Mouse (Mus musculus): Measurements from ENCODE around the gene Gstt4. TPM values are rescaled to one million over a fixed set of nuclear protein-coding genes. Genes with fewer than 3 reads are reported as not detected.

Gene Gstt4
- polyA plus RNA-seq, 1 experiment from 2014 or later: not detected

Other genes with a start within 250 kb of the Gstt4 start
- 1.6 and 2.9 TPM in 2 replicates for gene Ggt5, start 233.2 kb downstream of the Gstt4 start, polyA plus RNA-seq (2015; fragmentation: Nextera tagmentation; extraction: Ambion mirVana)
- 10.9 and 14.3 TPM in 2 replicates for gene Susd2, start 178.5 kb downstream of the Gstt4 start, polyA plus RNA-seq (2015; fragmentation: Nextera tagmentation; extraction: Ambion mirVana)
- gene Cabin1, start 58.2 kb downstream of the Gstt4 start, polyA plus RNA-seq (2015; fragmentation: Nextera tagmentation; extraction: Ambion mirVana): 27.9 and 29.3 TPM in 2 replicates
- 51.6 and 55.6 TPM in 2 replicates for gene Ddt, start 49.1 kb downstream of the Gstt4 start, polyA plus RNA-seq (2015; fragmentation: Nextera tagmentation; extraction: Ambion mirVana)
- gene Gm20441, start 41.6 kb downstream of the Gstt4 start, polyA plus RNA-seq (2015; fragmentation: Nextera tagmentation; extraction: Ambion mirVana): 0.45 and 0.47 TPM in 2 replicates
- gene Gstt3, start 41.1 kb downstream of the Gstt4 start, polyA plus RNA-seq (2015; fragmentation: Nextera tagmentation; extraction: Ambion mirVana): 30.0 and 33.1 TPM in 2 replicates
- 18.1 and 21.6 TPM in 2 replicates for gene Gstt1, start 24.0 kb downstream of the Gstt4 start, polyA plus RNA-seq (2015; fragmentation: Nextera tagmentation; extraction: Ambion mirVana)
- gene Gstt2, start 14.9 kb upstream of the Gstt4 start, polyA plus RNA-seq (2015; fragmentation: Nextera tagmentation; extraction: Ambion mirVana): 11.3 and 14.5 TPM in 2 replicates
- gene Mif, start 37.7 kb upstream of the Gstt4 start, polyA plus RNA-seq (2015; fragmentation: Nextera tagmentation; extraction: Ambion mirVana): 1,299 and 1,540 TPM in 2 replicates
- gene Derl3, start 70.9 kb upstream of the Gstt4 start, polyA plus RNA-seq (2015; fragmentation: Nextera tagmentation; extraction: Ambion mirVana): 2.7 and 3.2 TPM in 2 replicates
- 185 and 188 TPM in 2 replicates for gene Smarcb1, start 99.1 kb upstream of the Gstt4 start, polyA plus RNA-seq (2015; fragmentation: Nextera tagmentation; extraction: Ambion mirVana)
- gene Chchd10, start 110.6 kb upstream of the Gstt4 start, polyA plus RNA-seq (2015; fragmentation: Nextera tagmentation; extraction: Ambion mirVana): 17.5 and 31.0 TPM in 2 replicates
- gene Mmp11, start 114.0 kb upstream of the Gstt4 start, polyA plus RNA-seq (2015; fragmentation: Nextera tagmentation; extraction: Ambion mirVana): 205 and 245 TPM in 2 replicates
- gene Gm867, start 118.1 kb upstream of the Gstt4 start, polyA plus RNA-seq (2015; fragmentation: Nextera tagmentation; extraction: Ambion mirVana): 0.41 TPM in 1 of 2 replicates, not detected in the other
- 1.1 TPM in 2 replicates for gene Vpreb3, start 120.5 kb upstream of the Gstt4 start, polyA plus RNA-seq (2015; fragmentation: Nextera tagmentation; extraction: Ambion mirVana)
- gene Gm5134, start 132.0 kb upstream of the Gstt4 start, polyA plus RNA-seq (2015; fragmentation: Nextera tagmentation; extraction: Ambion mirVana): not detected in 2 replicates
- 15.5 and 15.9 TPM in 2 replicates for gene Zfp280b, start 210.1 kb upstream of the Gstt4 start, polyA plus RNA-seq (2015; fragmentation: Nextera tagmentation; extraction: Ambion mirVana)